Mouse (Mus musculus) thymus, postnatal 0 days (tissue): ENCODE data around the gene Agbl4. TPM values are rescaled to one million over a fixed set of nuclear protein-coding genes. Genes with fewer than 3 reads are reported as not detected.

Experiments
- DNase-seq: peaks from one replicate; pipeline ENCODE4 v3.0.0-alpha.2; 2015; ENCODE audit warnings: low spot score
- polyA plus RNA-seq: library from polyadenylated mRNA; unstranded; fragments of >200 nt; fragmentation: Nextera tagmentation; extraction: Ambion mirVana; gene quantifications from 2 replicates; pipeline ENCODE4 v1.2.1, GENCODE M21; 2015

Gene Agbl4
- polyA plus RNA-seq, 1 experiment from 2014 or later = 0.08 TPM

- DNase-seq = no peak
Measured at GRCm38 (mm10) chr4:111256931-111257330, 859.5 kb downstream of the Agbl4 start.

GRCm38 (mm10) chr4:111280936-111281335 lies 883.5 kb downstream of the Agbl4 start:
- no peak for DNase-seq

GRCm38 (mm10) chr4:111281836-111282235 lies 884.4 kb downstream of the Agbl4 start:
- DNase-seq = no peak

GRCm38 (mm10) chr4:111284625-111285024 lies 887.2 kb downstream of the Agbl4 start:
- no peak for DNase-seq

- no peak for DNase-seq
Measured at GRCm38 (mm10) chr4:111294528-111295241, 897.2 kb downstream of the Agbl4 start.

GRCm38 (mm10) chr4:111306518-111306917 lies 909.1 kb downstream of the Agbl4 start:
- no peak for DNase-seq

DNA sequence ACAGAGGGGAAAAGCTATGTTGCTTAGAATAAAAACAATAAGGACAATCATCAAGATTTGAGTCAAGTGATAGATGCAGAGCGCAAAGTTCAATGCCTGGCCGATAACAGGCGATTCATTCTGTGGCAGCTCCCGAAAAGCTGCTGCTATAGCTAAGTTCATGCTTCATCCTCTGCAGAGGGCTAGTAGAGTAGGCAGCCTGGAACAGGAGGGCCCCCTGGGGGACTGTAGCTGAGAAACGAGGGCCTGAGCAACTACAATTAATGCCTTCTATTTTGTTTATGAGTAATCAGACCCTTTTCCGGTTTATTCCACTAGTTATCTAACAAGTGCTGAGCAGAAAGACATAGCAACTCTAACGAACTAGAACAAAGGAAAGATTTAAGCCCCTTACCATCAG lies 909.7 kb downstream of the Agbl4 start:
- DNase-seq = no peak

DNA sequence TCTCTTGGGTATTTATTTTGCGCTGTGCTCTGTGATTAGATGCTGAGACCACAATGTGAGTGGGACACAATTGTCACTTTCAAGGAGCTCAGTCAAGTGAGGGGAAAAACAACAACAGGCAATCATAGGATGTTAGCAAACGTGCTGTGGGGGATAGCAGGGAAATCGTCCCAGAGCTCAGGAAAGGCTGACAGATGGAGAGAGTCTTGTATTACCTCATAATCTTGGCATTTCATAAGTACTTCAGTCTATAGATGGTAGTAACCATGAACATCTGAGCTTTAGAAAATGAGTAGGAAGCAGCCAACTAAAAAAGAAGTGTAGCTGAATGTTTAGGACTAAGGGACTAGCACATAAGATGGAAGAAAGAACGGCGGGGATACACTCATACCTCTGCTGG lies 910.2 kb downstream of the Agbl4 start:
- no peak for DNase-seq

DNA sequence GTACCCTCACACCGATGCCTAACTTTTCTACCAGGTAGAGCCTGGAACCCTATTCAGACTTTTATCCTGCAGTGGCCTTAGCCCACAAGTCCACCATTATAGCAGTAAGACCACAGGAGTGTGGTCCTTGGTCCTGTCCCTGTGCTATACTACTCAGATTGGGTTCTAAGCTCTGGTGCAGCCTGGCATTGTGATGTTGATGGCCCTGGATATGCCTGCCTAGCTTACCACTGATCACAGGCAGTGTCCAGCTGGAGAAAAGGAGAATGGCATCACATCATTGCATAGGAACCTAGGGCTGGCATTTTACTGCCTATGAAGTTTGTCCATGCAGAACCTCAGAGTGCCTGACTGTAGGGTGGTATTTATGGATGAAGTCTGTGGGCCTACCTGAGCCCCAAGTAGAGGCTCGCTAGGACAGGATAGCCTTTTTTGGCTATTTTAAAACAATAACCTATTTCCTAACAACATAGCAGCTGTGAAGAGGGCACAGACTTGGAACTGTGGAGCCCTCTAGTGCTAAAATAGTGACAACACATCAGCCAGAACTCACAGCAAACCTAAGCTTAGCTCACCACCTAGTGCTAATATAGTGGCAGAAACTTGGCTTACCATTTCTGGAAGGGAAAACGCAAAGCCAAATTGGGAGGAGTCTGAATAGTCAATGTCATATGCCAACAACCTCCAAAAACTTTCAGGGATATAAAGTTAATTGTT lies 911.3 kb downstream of the Agbl4 start:
- DNase-seq = no peak

DNA sequence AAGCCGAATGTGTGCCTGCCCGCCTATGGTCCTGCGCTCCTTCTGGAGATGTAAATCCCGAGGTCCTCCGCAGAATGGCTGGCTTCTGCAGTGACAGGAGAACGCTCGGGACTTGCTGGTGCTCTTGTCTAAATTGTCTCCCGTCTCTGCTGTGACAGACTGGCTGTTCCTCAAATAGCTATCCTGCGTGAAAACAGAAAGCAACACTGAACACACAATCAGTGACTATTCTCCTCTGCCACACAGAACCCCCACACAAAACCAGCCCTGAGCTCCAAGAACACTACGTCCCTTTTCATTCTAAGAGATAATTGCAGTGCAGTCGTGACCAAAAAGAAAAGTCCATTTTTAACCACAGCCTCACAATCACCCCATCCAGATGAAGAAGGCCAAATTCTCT lies 929.6 kb downstream of the Agbl4 start:
- DNase-seq = no peak

GRCm38 (mm10) chr4:111327760-111328373 lies 930.4 kb downstream of the Agbl4 start:
- DNase-seq = peak; percentile 32

- DNase-seq = no peak
Measured at GRCm38 (mm10) chr4:111329501-111329900, 932.0 kb downstream of the Agbl4 start.

DNA sequence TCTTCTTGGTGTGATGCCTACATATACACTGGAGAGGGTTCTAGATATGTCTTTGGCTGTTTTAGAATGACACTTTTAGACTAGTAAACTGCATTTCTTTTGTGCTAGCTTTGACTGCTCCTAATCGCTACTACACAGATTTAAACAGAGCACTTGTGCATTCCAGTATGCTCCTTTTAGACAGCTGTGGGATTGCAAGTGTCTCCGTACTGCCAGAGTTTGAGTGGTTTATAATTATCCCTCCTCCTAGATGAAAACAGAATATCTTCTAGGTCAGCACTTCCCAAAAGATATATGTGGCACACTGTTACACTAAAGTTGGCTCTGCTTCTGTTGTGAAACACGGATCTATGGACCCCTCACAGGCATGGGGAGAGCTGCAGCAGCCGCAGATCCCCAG lies 935.4 kb downstream of the Agbl4 start:
- DNase-seq = no peak

DNA sequence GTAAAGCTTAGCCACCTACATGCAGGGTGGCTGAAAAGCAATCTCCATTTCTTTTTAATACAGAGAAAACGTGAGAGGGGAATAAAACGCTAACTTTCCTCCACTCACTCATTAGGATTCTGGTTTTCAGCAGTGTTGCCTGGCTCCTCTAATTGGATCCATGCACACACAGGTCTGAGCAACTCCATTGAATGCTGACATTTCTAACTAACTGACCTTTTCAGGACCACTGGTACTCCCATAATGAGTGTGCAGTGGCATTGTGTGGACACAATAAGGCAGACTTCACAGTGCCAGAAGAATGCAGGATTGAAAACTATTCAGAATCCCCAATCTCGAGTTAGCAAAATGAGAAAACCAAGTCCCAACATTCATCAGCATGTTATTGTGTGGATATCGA lies 952.5 kb downstream of the Agbl4 start:
- DNase-seq = no peak

DNA sequence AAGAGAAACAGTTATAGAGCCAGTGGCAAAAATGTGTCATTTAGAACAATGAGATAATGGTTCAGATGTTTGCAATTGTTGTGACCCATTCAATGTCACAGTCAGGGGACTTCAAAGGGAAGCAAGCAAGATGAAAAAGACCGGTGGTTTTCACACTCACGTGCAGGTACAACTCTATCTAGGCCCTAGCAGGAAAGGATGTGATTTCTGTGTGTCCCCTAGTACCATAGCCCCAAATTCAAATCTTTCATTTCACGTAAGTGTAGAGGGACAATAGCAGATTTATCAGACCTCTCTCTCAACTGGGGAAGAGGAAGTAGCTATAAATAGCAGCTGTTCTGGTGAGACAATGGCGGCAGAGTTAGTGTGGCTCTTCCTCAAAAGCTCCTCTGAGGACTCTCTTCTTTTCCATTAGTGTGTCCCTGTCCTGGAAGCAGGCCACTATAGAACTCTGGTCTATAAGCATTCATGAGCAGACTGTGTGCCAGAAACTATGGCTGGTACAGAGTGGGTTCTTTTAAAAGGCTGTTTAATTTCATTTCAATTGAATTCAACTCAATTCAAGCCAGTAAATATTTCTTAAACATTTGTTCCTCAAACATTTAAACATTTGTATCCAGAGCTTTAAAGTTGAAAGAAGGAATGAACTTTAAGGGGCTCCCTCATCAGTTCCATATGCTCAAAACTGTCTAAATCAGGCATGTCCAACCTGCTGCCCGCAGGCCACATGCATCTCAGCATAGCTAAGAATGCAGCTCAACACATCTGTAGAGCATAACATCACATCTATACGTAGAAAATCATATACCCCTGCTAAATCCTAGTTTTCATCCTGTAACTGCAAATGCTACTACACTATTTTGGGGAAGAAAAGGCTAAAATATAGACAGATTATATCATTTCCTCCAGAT lies 953.4 kb downstream of the Agbl4 start:
- no peak for DNase-seq

DNA sequence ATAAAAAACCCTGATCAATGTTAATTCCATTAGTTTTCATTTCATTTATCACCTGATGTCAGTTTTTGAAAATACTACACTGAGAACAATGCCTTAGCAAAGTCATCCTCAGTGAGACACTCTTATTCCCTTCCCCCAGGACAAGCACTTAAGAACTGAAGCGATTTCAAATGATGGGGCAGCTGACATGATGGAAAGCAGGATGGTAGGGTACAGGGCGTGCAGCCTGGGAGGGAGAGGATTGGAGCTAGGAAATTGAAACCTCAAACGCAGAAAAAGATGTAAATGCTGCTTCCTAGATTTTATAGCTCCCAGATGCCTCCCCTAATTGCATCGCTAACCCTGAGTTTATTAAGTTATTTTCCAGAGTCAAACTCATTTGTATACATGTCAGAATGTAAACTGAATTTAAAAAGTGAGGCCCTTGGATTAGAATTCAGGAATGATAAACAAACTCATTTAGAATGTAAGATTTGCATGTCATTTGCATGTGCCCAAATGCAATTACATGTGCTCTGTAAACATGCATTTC lies 959.2 kb downstream of the Agbl4 start:
- no peak for DNase-seq

DNA sequence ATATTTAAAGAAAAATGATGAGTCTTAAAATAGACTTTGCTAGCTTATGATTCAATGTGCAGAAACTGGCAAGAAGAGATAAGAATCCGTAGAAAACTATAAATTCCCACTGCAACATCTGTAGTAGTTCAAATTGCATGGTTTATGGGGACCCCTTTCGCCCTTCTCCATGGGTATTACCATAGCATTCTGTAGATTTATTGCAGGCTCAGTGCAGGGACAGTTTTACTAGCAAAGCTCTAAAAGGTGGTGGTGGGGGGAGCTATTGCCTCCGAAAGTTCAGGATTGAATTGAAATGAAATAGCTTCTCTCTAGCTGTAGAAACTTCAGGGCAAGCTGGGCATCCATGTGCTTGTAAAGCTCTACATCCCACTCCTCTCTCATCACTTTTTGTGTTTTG lies 959.7 kb downstream of the Agbl4 start:
- no peak for DNase-seq

- DNase-seq = no peak
Measured at GRCm38 (mm10) chr4:111364199-111364598, 966.7 kb downstream of the Agbl4 start.

- no peak for DNase-seq
Measured at GRCm38 (mm10) chr4:111367771-111368170, 970.3 kb downstream of the Agbl4 start.

DNA sequence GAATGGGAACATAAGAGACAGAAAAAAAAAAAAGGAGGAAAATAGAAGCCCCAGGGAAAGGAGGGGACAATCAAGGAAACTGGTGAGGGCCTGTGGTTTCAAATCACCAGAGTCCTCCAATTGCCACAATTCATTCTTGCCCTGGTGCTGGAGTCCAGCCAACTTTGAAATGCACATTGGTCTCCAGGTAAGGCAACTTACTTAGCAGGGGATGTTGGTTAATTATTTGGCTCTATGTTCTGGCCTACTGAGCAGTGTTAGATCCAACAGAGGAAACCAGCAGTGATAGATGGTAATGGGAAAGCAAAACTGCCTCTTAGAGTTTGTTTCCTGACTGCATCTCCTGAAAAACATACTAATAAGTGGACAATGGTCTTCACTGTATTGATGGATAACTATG lies 979.7 kb downstream of the Agbl4 start:
- DNase-seq = no peak

DNA sequence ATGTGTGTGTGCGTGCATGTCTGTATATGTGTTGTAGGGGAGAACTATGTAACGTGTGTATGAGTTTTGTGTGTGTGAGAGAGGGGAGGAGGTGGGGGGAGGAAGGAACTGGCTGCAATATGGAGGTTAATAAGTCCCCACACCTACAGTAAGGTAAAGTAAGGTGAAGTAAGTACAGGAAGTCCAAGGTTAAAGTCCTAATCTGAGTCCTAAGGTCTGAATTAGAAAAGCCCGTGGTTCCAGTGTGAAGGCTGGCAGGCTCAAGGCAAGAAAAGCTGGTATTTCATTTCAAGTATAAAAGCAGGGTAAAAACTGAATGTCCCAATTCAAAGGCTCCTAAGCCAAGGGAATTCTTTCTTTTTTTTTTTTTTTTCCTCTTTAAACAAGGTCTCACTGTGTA lies 980.6 kb downstream of the Agbl4 start:
- no peak for DNase-seq
